Mouse (Mus musculus) left cerebral cortex, adult 2 months (tissue): ENCODE results near the gene Ubash3a. TPM values are rescaled to one million over a fixed set of nuclear protein-coding genes. Genes with fewer than 3 reads are reported as not detected.

Experiments
- DNase-seq, 2 experiments: peaks; one replicate each; pipeline ENCODE4 v3.0.0; 2021 to 2022; ENCODE audit warnings: low spot score in 2 of 2, mixed read lengths in 1 of 2; ENCODE audit errors: extremely low spot score in 1 of 2
- H3K27ac ChIP-seq: fragments of 200-600 bp; 2 replicates; pipeline ENCODE4 v1.8.1; 2022
- H3K4me3 ChIP-seq: fragments of 200-600 bp; 2 replicates; pipeline ENCODE4 v1.8.1; 2022
- CTCF ChIP-seq: fragments of 200-600 bp; IDR thresholded peaks from 2 replicates; pipeline ENCODE4 v1.8.1; 2022; ENCODE audit warnings: antibody characterized with exemption, mild to moderate bottlenecking, moderate library complexity
- intact Hi-C: fragments of 180-260 bp; cut with DNase I; formaldehyde crosslinking; loops from one replicate; pipeline ENCODE4 v1.15.1; 2025
- total RNA-seq, 2 experiments: library from RNA; stranded (reverse); gene quantifications; 2 replicates each; pipeline ENCODE4 v1.2.3; 2021

Gene Ubash3a
- total RNA-seq, 2 experiments from 2014 or later = not detected

DNA sequence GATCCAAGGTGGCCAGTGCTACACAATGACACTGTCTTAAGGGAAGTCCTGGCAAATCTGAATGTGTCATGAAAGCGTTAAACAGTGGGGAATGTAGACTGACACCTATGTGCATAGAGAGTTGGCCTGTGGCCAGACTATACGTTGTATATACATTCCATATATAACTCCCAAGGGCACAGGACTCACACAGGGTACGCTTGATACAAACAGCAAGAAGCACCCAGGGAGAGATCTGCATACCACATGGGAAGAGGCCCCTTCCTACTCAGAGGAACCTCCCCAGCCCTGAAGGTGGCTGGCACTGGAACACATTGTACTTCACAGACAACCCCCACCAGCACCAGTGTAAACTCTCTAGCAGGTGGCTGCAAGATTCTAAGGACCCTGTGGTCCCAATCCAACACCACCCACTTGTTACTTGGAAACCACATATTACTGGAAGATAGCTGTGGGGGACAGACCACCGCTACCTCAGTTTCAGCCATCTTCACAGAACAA lies 15.2 kb downstream of the Ubash3a start:
- no peak overlapping the region for H3K27ac ChIP-seq
- no peak for TF ChIP-seq CTCF
- H3K4me3 ChIP-seq = no peak overlapping the region
- intact Hi-C loops = no loop called here
- no peak for DNase-seq

DNA sequence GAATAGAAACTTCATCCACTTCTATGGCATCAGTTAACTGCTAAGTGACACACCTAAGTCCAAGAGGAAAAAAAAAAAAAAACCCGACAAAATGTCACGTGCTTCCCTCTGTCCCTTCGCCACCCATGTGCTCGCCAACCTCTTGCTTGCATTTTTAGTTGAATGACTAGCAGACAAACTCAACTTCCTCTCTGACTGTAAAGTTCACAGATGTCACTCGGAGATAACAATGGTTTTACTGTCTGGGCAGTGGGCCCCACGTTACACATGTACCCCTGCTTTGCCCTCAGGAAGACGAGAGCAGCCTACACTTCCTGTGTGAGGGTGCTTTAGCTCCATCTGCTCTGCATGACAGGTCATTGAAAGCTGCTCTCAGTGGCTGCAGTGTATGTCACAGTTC lies 16.2 kb downstream of the Ubash3a start:
- intact Hi-C loops = no loop called here
- DNase-seq = no peak
- Histone ChIP-seq H3K4me3 (no peak overlapping the region), H3K27ac (no peak overlapping the region)
- TF ChIP-seq CTCF = no peak

DNA sequence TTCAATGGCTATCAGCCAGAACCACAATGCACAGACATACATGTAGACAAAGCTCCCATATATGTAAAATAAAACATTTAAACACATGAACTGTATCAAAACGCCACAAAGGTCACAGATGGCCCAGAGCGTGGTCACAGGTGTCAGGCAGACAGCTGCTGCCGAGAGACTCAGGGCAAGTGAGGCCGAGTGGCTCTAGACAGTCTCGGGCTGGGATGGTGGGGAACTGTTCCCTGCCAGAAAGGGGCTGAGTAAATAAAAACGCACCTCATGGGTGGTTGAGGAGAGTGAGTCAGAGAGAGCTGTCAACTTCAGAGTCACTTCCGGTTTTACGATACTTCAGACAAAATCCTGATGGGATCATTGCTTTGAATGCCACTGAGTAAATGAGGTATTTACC lies 16.9 kb downstream of the Ubash3a start:
- no peak for TF ChIP-seq CTCF
- intact Hi-C loops = no loop called here
- no peak for DNase-seq
- Histone ChIP-seq H3K27ac (no peak overlapping the region), H3K4me3 (no peak overlapping the region)

DNA sequence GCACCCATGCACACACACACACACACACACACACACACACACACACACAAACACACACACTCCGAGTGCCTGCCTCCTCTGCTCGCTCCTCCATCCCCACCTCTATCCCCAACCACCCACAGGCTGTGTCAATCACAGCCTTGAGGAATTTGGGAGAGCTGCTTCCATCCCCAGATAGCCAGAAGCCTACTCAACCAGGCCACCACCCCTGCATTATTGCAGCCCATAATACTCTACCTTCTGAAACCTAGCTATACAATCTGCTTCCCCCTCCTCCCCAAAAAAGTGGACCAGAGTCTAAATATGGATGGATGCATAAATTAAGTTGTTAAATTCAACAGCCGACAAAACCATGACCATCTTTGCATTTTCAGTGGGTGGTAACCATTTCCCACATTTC lies 18.7 kb downstream of the Ubash3a start:
- H3K4me3 ChIP-seq = no peak overlapping the region
- intact Hi-C loops = no loop called here
- no peak for TF ChIP-seq CTCF
- peak in 1 of 2 experiments; percentile 18 for DNase-seq
- H3K27ac ChIP-seq = no peak overlapping the region

DNA sequence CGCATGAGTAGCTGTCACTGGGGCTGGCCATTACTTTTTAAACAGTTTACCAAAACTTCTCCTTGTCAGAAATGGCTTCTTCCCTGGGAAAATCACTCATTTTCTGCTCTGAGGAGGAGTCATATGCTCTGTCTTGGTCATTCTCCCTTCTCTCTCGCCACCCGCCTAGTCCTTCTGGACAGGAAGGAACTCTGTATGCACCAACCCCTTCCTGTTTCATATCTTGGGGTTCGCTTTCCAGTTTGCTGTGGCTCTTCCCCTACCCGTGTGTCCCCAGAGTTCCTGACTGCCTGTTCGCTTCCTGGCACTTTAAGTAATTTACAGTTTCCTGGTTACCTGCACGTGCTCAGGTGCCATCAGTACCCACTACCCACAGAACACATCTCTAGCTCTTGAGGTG lies 19.3 kb downstream of the Ubash3a start:
- intact Hi-C loops = no loop called here
- Histone ChIP-seq H3K4me3 (no peak overlapping the region), H3K27ac (no peak overlapping the region)
- TF ChIP-seq CTCF = no peak
- no peak for DNase-seq

DNA sequence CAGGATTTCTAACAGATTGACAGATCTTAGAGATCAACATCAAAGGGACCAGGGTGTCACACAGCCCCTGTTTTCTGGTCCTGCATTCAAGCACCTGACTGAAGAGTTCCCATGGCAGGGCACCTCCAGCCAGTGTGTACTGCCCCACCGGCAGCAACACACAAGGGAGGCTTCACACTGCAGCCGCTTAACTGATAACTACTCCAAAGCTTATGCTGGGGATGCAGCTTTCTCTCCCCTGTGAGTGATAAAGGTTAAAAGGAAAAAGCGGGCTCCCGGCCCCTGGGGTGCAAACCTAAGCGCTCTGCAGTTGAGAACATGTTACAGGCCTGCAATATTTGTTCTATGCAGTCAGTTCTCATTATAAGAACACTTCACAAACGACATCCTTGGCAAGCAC lies 24.1 kb downstream of the Ubash3a start:
- no peak overlapping the region for H3K4me3 ChIP-seq
- no peak overlapping the region for H3K27ac ChIP-seq
- TF ChIP-seq CTCF = no peak
- no peak for DNase-seq
- intact Hi-C loops = no loop called here

GRCm38 (mm10) chr17:31232251-31233010 lies 24.8 kb downstream of the Ubash3a start:
- intact Hi-C loops = no loop called here
- DNase-seq = no peak
- Histone ChIP-seq H3K4me3 (no peak overlapping the region), H3K27ac (no peak overlapping the region)
- no peak for TF ChIP-seq CTCF

DNA sequence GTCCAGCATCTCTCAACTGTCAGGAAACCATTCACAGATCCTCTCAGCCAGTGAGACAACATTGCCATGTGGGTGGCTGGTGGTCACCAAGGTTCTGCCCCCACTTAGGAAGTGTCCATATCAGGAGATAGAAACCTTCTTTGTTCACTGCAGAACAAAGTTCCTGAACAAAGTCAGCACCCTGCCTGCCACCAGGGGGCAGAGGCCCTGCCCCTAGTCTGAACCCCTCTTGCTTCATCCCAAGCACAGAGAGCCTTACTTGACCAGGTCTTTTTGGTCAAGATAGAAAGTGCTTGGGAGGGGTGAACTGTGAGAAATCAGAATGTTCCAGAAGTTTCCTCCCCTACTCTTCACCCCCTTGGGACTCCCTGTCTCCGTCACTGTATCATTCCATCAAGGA lies 28.2 kb downstream of the Ubash3a start:
- TF ChIP-seq CTCF = no peak; the same call in 1 of the 2 replicates
- H3K4me3 ChIP-seq = no peak overlapping the region
- DNase-seq = no peak
- H3K27ac ChIP-seq = no peak overlapping the region
- intact Hi-C loops = no loop called here

DNA sequence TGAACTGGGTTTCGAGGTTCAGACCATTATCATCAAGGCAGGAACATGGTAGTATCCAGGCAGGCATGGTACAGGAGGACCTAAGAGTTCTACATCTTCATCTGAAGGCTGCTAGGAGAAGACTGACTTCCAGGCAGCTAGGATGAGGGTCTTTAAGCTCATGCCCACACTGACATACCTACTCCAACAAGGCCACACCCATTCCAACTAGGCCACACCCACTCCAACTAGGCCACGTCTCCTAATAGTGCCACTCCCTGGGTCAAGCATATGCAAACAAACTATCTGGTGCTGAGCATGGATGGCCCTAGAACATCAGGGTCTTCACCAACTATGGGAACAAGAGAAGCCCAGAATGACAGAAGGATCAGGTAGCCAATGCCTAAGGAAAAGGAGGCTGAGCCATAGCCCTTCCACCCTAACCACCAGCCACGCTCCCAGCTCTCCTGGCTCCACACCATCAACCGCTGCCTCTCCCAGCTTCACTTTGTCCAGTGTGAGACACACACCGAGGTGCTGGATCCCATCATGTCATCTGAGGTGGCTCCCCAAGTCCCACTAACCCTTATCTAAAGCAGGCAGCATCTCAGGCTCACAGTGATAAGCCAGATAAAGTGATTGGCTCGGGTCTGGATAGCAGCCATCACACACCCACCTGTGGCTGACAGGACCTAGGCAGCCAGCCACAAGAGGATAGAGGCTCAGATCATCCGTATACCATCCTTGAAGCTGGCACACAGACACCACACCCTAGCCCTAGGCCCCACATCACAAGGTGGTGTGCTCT lies 30.8 kb downstream of the Ubash3a start:
- H3K27ac ChIP-seq = no peak overlapping the region
- TF ChIP-seq CTCF = no peak
- no peak overlapping the region for H3K4me3 ChIP-seq
- no peak for DNase-seq
- intact Hi-C loops = no loop called here

DNA sequence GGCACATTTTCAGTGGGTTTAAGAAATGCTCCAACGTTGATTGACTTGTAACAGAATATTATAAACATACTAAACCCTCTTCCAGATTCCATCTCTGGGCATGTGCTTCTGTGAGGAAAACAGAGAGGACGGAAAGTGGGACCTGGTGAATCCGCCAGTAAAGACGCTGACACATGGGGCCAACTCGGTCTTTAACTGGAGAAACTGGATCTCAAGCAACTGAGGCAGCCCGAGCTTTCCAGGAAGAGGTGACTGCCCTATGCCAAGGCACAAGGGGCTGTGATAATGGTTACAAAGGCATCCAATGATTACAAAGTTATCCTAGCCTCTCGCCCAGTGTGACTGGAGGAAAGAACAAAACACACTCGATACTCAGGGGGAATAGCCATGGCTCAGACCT lies 33.5 kb downstream of the Ubash3a start:
- Histone ChIP-seq H3K27ac (no peak overlapping the region), H3K4me3 (no peak overlapping the region)
- intact Hi-C loops = no loop called here
- DNase-seq = no peak
- no peak for TF ChIP-seq CTCF

- no peak for DNase-seq
- peak; percentile 48 for TF ChIP-seq CTCF
- Histone ChIP-seq H3K4me3 (no peak overlapping the region), H3K27ac (no peak overlapping the region)
- intact Hi-C loops = loop anchor here (2.0 kb wide), 1 partner anchor 104 kb away; no protein-coding TSS in a partner anchor
These were observed 35.1 kb downstream of the Ubash3a start for GRCm38 (mm10) chr17:31242764-31243163.

DNA sequence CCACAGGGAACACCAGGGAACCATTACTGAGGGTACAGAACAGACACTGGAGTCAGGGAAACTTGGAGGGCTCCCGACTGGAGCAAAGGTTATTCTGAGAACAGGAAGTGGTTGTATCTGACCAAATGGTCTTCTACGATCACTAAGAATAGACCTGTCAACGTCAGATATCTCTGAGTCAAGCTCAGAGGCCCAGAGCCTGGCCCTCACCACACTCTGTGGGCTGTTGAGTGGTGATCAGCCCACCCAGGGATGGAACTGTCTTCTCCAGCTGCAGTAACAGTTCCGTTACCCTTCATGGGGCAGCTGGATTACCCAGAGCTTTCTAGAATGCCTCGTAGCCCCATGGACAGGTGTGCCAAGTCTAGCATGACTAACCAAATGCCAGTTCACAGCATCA lies 37.6 kb downstream of the Ubash3a start:
- no peak for TF ChIP-seq CTCF
- intact Hi-C loops = no loop called here
- Histone ChIP-seq H3K27ac (no peak overlapping the region), H3K4me3 (no peak overlapping the region)
- DNase-seq = no peak
